Mouse (Mus musculus) MEL (cell line): ENCODE data around the gene Vmn1r5. TPM values are rescaled to one million over a fixed set of nuclear protein-coding genes. Genes with fewer than 3 reads are reported as not detected.
"Not testable (repeated sequence)": the region's sequence is repeated elsewhere in the genome, so short reads cannot be mapped to it uniquely, and the experiment has no call there.

Source experiments
- DNase-seq: peaks from one replicate; pipeline ENCODE4 v3.0.0; 2011; ENCODE audit warnings: low read depth, low spot score
- H3K27ac ChIP-seq: 2 replicates; pipeline ENCODE4 v1.5.1; 2012; ENCODE audit warnings: low read depth, mild to moderate bottlenecking, control low read depth, low read length, moderate library complexity; ENCODE audit not compliant: control insufficient read depth
- H3K27me3 ChIP-seq, 2 experiments: fragments of 150-350 bp in 1 of 2; sonication (generic) in 1 of 2; 2 replicates each; pipeline ENCODE4 v1.6.1; 2012; ENCODE audit warnings: low read length in 2 of 2, mild to moderate bottlenecking in 2 of 2, improper control_type of control experiment in 1 of 2, moderate library complexity in 1 of 2; ENCODE audit not compliant: insufficient read depth in 2 of 2, control insufficient read depth in 1 of 2
- H3K36me3 ChIP-seq, 2 experiments: 2 replicates each; pipeline ENCODE4 v1.6.1; 2012 to 2014; ENCODE audit warnings: low read length in 2 of 2, improper control_type of control experiment in 1 of 2, inconsistent platforms in 1 of 2, mild to moderate bottlenecking in 1 of 2; ENCODE audit not compliant: insufficient read depth in 2 of 2, control insufficient read depth in 1 of 2
- H3K4me1 ChIP-seq, 2 experiments: fragments of 150-350 bp in 1 of 2; sonication (generic) in 1 of 2; 2 replicates each; pipeline ENCODE4 v1.6.1; 2012; ENCODE audit warnings: low read length in 2 of 2, improper control_type of control experiment in 1 of 2, mild to moderate bottlenecking in 1 of 2; ENCODE audit not compliant: insufficient read depth in 2 of 2, control insufficient read depth in 1 of 2
- H3K4me3 ChIP-seq, 2 experiments: fragments of 150-350 bp in 1 of 2; sonication (generic) in 1 of 2; 2 replicates each; pipeline ENCODE4 v1.5.1; 2012; ENCODE audit warnings: low read depth in 2 of 2, low read length in 2 of 2, mild to moderate bottlenecking in 2 of 2, moderate library complexity in 2 of 2, control low read depth in 1 of 2, improper control_type of control experiment in 1 of 2; ENCODE audit not compliant: control insufficient read depth in 1 of 2, insufficient read depth in 1 of 2
- H3K79me2 ChIP-seq: 2 replicates; pipeline ENCODE4 v1.6.1; 2012; ENCODE audit warnings: mild to moderate bottlenecking, low read length, moderate library complexity; ENCODE audit not compliant: control insufficient read depth, poor library complexity, insufficient read depth
- H3K9ac ChIP-seq: 2 replicates; pipeline ENCODE4 v1.6.1; 2012; ENCODE audit warnings: low read depth, mild to moderate bottlenecking, control low read depth, low read length, moderate library complexity; ENCODE audit not compliant: control insufficient read depth, poor library complexity, severe bottlenecking
- H3K9me3 ChIP-seq: fragments of 150-350 bp; sonication (generic); replicated peaks from 2 replicates; pipeline ENCODE4 v1.6.1; 2012; ENCODE audit warnings: mild to moderate bottlenecking, low read length, improper control_type of control experiment, moderate library complexity; ENCODE audit not compliant: insufficient read depth
- BHLHE40 ChIP-seq: IDR thresholded peaks from 2 replicates; pipeline ENCODE4 v1.6.1; 2012; ENCODE audit warnings: low read depth, mild to moderate bottlenecking, inconsistent platforms, low read length, improper control_type of control experiment, borderline replicate concordance
- E2F4 ChIP-seq: IDR thresholded peaks from 2 replicates; pipeline ENCODE4 v1.6.1; 2011; ENCODE audit warnings: low read depth, low read length, improper control_type of control experiment, borderline replicate concordance
- ETS1 ChIP-seq: IDR thresholded peaks from 2 replicates; pipeline ENCODE4 v1.6.1; 2012; ENCODE audit warnings: low read depth, mild to moderate bottlenecking, inconsistent platforms, low read length, improper control_type of control experiment, moderate library complexity
- GATA1 ChIP-seq: IDR thresholded peaks from 2 replicates; pipeline ENCODE4 v1.6.1; 2011; ENCODE audit warnings: low read depth, low read length, improper control_type of control experiment
- HCFC1 ChIP-seq: IDR thresholded peaks from 2 replicates; pipeline ENCODE4 v1.6.1; 2012; ENCODE audit warnings: low read depth, mild to moderate bottlenecking, inconsistent platforms, low read length, improper control_type of control experiment, moderate library complexity
- MAFK ChIP-seq: IDR thresholded peaks from 2 replicates; pipeline ENCODE4 v1.6.1; 2011; ENCODE audit warnings: low read depth, mild to moderate bottlenecking, low read length, improper control_type of control experiment, borderline replicate concordance
- MYC ChIP-seq: IDR thresholded peaks from 2 replicates; pipeline ENCODE4 v1.6.1; 2011; ENCODE audit warnings: low read depth, mild to moderate bottlenecking, low read length, improper control_type of control experiment, moderate library complexity
- POLR2AphosphoS5 ChIP-seq: IDR thresholded peaks from 2 replicates; pipeline ENCODE4 v1.6.1; 2012; ENCODE audit warnings: low read depth, borderline replicate concordance, mild to moderate bottlenecking, inconsistent platforms, low read length, moderate library complexity, mixed read lengths
- RCOR1 ChIP-seq: IDR thresholded peaks from 2 replicates; pipeline ENCODE4 v1.6.1; 2012; ENCODE audit warnings: low read depth, mild to moderate bottlenecking, inconsistent platforms, low read length, improper control_type of control experiment
- TAL1 ChIP-seq: IDR thresholded peaks from 2 replicates; pipeline ENCODE4 v1.6.1; 2012; ENCODE audit warnings: mild to moderate bottlenecking, inconsistent platforms, low read length, moderate library complexity, mixed read lengths
- TCF12 ChIP-seq: IDR thresholded peaks from 2 replicates; pipeline ENCODE4 v1.6.1; 2014; ENCODE audit warnings: low read depth, mild to moderate bottlenecking, inconsistent platforms, low read length, improper control_type of control experiment, moderate library complexity
- UBTF ChIP-seq: IDR thresholded peaks from 2 replicates; pipeline ENCODE4 v1.6.1; 2012; ENCODE audit warnings: low read depth, mild to moderate bottlenecking, inconsistent platforms, low read length, improper control_type of control experiment, moderate library complexity, borderline replicate concordance; ENCODE audit not compliant: insufficient read depth
- USF2 ChIP-seq, 2 experiments: IDR thresholded peaks; 2 replicates each; pipeline ENCODE4 v1.6.1; 2011 to 2012; ENCODE audit warnings: improper control_type of control experiment in 2 of 2, low read length in 2 of 2, borderline replicate concordance in 1 of 2, inconsistent platforms in 1 of 2, low read depth in 1 of 2, mild to moderate bottlenecking in 1 of 2; ENCODE audit not compliant: insufficient read depth in 1 of 2
- ZC3H11A ChIP-seq: IDR thresholded peaks from 2 replicates; pipeline ENCODE4 v1.6.1; 2012; ENCODE audit warnings: low read depth, mild to moderate bottlenecking, inconsistent platforms, low read length, improper control_type of control experiment
- ZMIZ1 ChIP-seq: IDR thresholded peaks from 2 replicates; pipeline ENCODE4 v1.6.1; 2012; ENCODE audit warnings: low read depth, mild to moderate bottlenecking, inconsistent platforms, low read length, improper control_type of control experiment, moderate library complexity
- ZNF384 ChIP-seq: IDR thresholded peaks from 2 replicates; pipeline ENCODE4 v1.6.1; 2012; ENCODE audit warnings: low read depth, mild to moderate bottlenecking, inconsistent platforms, low read length, improper control_type of control experiment
- polyA plus RNA-seq, 2 experiments: library from polyadenylated mRNA; stranded (reverse) in 1 of 2; unstranded in 1 of 2; fragments of >175 nt in 1 of 2; fragments of >200 nt in 1 of 2; gene quantifications; 2 replicates each; pipeline versions ENCODE4 v1.2.1 to v1.2.4; 2012; ENCODE audit warnings: low replicate concordance in 2 of 2, low read depth in 1 of 2; ENCODE audit not compliant: insufficient read length in 2 of 2, insufficient read depth in 1 of 2, missing spikeins in 1 of 2
- total RNA-seq: library from RNA; depleted of rRNA; stranded (reverse); fragments of 300-350 nt; gene quantifications from 2 replicates; pipeline ENCODE4 v1.2.3, GENCODE M21; 2012

The Vmn1r5 gene
- total and polyA plus RNA-seq, 3 experiments: not detected

GRCm38 (mm10) chr6:56996943-56997342 lies 26.9 kb downstream of the Vmn1r5 start, which contains the start of gene Vmn1r6:
TSS of gene Vmn1r6 (plus strand) at chr6:56997243.
- Histone ChIP-seq H3K36me3 (no peaks in the 10 kb centered on the region), H3K9ac (no peak within 1 kb of the TSS), H3K4me3 (no peak within 1 kb of the TSS), H3K9me3 (no peaks in the 10 kb centered on the region), H3K79me2 (no peaks in the 10 kb centered on the region), H3K27ac (no peak within 1 kb of the TSS), H3K27me3 (no peaks in the 10 kb centered on the region; a peak in 1 of 4 replicates), H3K4me1 (no peaks in the 10 kb centered on the region)
- TF ChIP-seq ETS1: no peak
- TF ChIP-seq HCFC1: no peak
- no peak for TF ChIP-seq ZMIZ1
- no peak for TF ChIP-seq GATA1
- no peak for TF ChIP-seq MYC
- no peak for TF ChIP-seq RCOR1
- TF ChIP-seq ZNF384: no peak
- no peak for TF ChIP-seq POLR2AphosphoS5
- TF ChIP-seq UBTF: no peak
- no peak for TF ChIP-seq MAFK
- TF ChIP-seq USF2 (IDR thresholded peaks at IDR 0.05; ENCODE audit: borderline replicate concordance in 1 of 2, insufficient read depth in 1 of 2, low read depth in 1 of 2, low read length in 2 of 2): no peak
- DNase-seq: no peak

GRCm38 (mm10) chr6:57025224-57025623 lies 55.2 kb downstream of the Vmn1r5 start, which contains the start of gene Vmn1r7:
TSS of gene Vmn1r7 (minus strand) at chr6:57025324.
- not testable (repeated sequence) for H3K79me2 ChIP-seq, H3K4me1 ChIP-seq, H3K36me3 ChIP-seq, H3K9me3 ChIP-seq, H3K9ac ChIP-seq, H3K27ac ChIP-seq, H3K27me3 ChIP-seq, DNase-seq, H3K4me3 ChIP-seq

GRCm38 (mm10) chr6:57031984-57032383 lies 61.9 kb downstream of the Vmn1r5 start, which contains the start of gene Vmn1r8:
TSS of gene Vmn1r8 (plus strand) at chr6:57032284.
- no peak for DNase-seq
- TF ChIP-seq HCFC1: no peak
- no peak for TF ChIP-seq TCF12
- TF ChIP-seq BHLHE40: no peak
- TF ChIP-seq USF2 (IDR thresholded peaks at IDR 0.05; ENCODE audit: borderline replicate concordance in 1 of 2, insufficient read depth in 1 of 2, low read depth in 1 of 2, low read length in 2 of 2): no peak
- TF ChIP-seq ZC3H11A: no peak
- no peak for TF ChIP-seq TAL1
- TF ChIP-seq GATA1: no peak
- TF ChIP-seq E2F4: no peak
- Histone ChIP-seq H3K27me3 (no peaks in the 10 kb centered on the region), H3K79me2 (no peaks in the 10 kb centered on the region), H3K9me3 (no peaks in the 10 kb centered on the region), H3K4me3 (no peak within 1 kb of the TSS), H3K9ac (no peak within 1 kb of the TSS), H3K4me1 (no peaks in the 10 kb centered on the region), H3K36me3 (no peaks in the 10 kb centered on the region), H3K27ac (no peak within 1 kb of the TSS)
